Mouse (Mus musculus) erythroblast, embryonic 14.5 days (primary cell): ENCODE data around the gene Ackr3. TPM values are rescaled to one million over a fixed set of nuclear protein-coding genes. Genes with fewer than 3 reads are reported as not detected.
A peak's percentile ranks its signal among the peaks of the same experiment; 100 is the strongest.

Source experiments
- H3K27me3 ChIP-seq: 2 replicates; pipeline ENCODE4 v1.6.1; 2012; ENCODE audit warnings: inconsistent platforms; ENCODE audit not compliant: control insufficient read depth
- H3K36me3 ChIP-seq: 2 replicates; pipeline ENCODE4 v1.6.1; 2012; ENCODE audit warnings: mild to moderate bottlenecking, inconsistent platforms; ENCODE audit not compliant: control insufficient read depth
- H3K4me1 ChIP-seq: 2 replicates; pipeline ENCODE4 v1.6.1; 2012; ENCODE audit warnings: inconsistent platforms; ENCODE audit not compliant: control insufficient read depth
- H3K4me3 ChIP-seq: replicated peaks from 2 replicates; pipeline ENCODE3; 2012; ENCODE audit warnings: moderate library complexity, mild to moderate bottlenecking, inconsistent platforms
- H3K9me3 ChIP-seq: 2 replicates; pipeline ENCODE4 v1.6.1; 2012; ENCODE audit warnings: low read length, inconsistent platforms, mixed read lengths; ENCODE audit not compliant: control insufficient read depth
- GATA1 ChIP-seq: IDR thresholded peaks from 2 replicates; pipeline ENCODE4 v1.6.1; 2012; ENCODE audit warnings: low read length, inconsistent platforms, mixed read lengths
- TAL1 ChIP-seq: IDR thresholded peaks from 3 replicates; pipeline ENCODE4 v1.6.1; 2012; ENCODE audit warnings: low read length, inconsistent platforms, mixed read lengths
- polyA plus RNA-seq: library from polyadenylated mRNA; stranded (reverse); fragments of >175 nt; gene quantifications from 2 replicates; pipeline ENCODE4 v1.2.3, GENCODE M21; 2012

The Ackr3 gene
- polyA plus RNA-seq, 1 experiment = not detected

GRCm38 (mm10) chr1:90231591-90232490 is 28.1 kb downstream of the Ackr3 start:
- H3K4me3 ChIP-seq = no peak overlapping the region
- H3K36me3 ChIP-seq = no peaks in the 10 kb centered on the region
- no peak for TF ChIP-seq GATA1
- no peak for TF ChIP-seq TAL1
- no peaks in the 10 kb centered on the region for H3K9me3 ChIP-seq
- peaks cover 4% of the 10 kb centered on the region for H3K4me1 ChIP-seq
- H3K27me3 ChIP-seq = peaks cover 12% of the 10 kb centered on the region

GRCm38 (mm10) chr1:90232491-90232885 is 28.7 kb downstream of the Ackr3 start:
- no peak for TF ChIP-seq TAL1
- no peak for TF ChIP-seq GATA1
- H3K9me3 ChIP-seq = peaks cover 1% of the 10 kb centered on the region
- no peaks in the 10 kb centered on the region for H3K36me3 ChIP-seq
- peaks cover 18% of the 10 kb centered on the region for H3K27me3 ChIP-seq
- H3K4me3 ChIP-seq = no peak overlapping the region
- peaks cover 4% of the 10 kb centered on the region for H3K4me1 ChIP-seq

GRCm38 (mm10) chr1:90234620-90235054 is 30.9 kb downstream of the Ackr3 start:
- TF ChIP-seq TAL1 = no peak
- Histone ChIP-seq H3K27me3 (peaks cover 33% of the 10 kb centered on the region), H3K4me1 (peaks cover 12% of the 10 kb centered on the region), H3K36me3 (no peaks in the 10 kb centered on the region), H3K9me3 (peaks cover 3% of the 10 kb centered on the region), H3K4me3 (no peak overlapping the region)

- TF ChIP-seq TAL1 (no peak), GATA1 (no peak)
- peaks cover 32% of the 10 kb centered on the region for H3K4me1 ChIP-seq
- peaks cover 29% of the 10 kb centered on the region for H3K27me3 ChIP-seq
- H3K9me3 ChIP-seq = peaks cover 3% of the 10 kb centered on the region
- no peak overlapping the region for H3K4me3 ChIP-seq
- no peaks in the 10 kb centered on the region for H3K36me3 ChIP-seq
Measured at GRCm38 (mm10) chr1:90236640-90237039, 32.9 kb downstream of the Ackr3 start.

- Histone ChIP-seq H3K36me3 (no peaks in the 10 kb centered on the region), H3K27me3 (peaks cover 29% of the 10 kb centered on the region), H3K4me3 (no peak overlapping the region), H3K4me1 (peaks cover 48% of the 10 kb centered on the region), H3K9me3 (peaks cover 3% of the 10 kb centered on the region)
- TF ChIP-seq TAL1 (no peak), GATA1 (no peak)
Measured at GRCm38 (mm10) chr1:90238095-90238888, 34.5 kb downstream of the Ackr3 start.

GRCm38 (mm10) chr1:90239336-90240225 is 35.8 kb downstream of the Ackr3 start:
- Histone ChIP-seq H3K4me3 (no peak overlapping the region), H3K36me3 (no peaks in the 10 kb centered on the region), H3K27me3 (peaks cover 34% of the 10 kb centered on the region), H3K9me3 (peaks cover 3% of the 10 kb centered on the region), H3K4me1 (peaks cover 59% of the 10 kb centered on the region)
- TF ChIP-seq GATA1 (no peak), TAL1 (no peak)

GRCm38 (mm10) chr1:90240287-90240686 is 36.5 kb downstream of the Ackr3 start:
- H3K4me1 ChIP-seq = peaks cover 64% of the 10 kb centered on the region
- H3K27me3 ChIP-seq = peaks cover 34% of the 10 kb centered on the region
- peak; percentile 39; the same call in 1 of the 3 replicates for TF ChIP-seq TAL1
- TF ChIP-seq GATA1 = peak; percentile 53
- H3K4me3 ChIP-seq = no peak overlapping the region
- no peaks in the 10 kb centered on the region for H3K36me3 ChIP-seq
- peaks cover 3% of the 10 kb centered on the region for H3K9me3 ChIP-seq

GRCm38 (mm10) chr1:90242444-90242989 is 38.7 kb downstream of the Ackr3 start:
- no peak for TF ChIP-seq GATA1
- TF ChIP-seq TAL1 = no peak
- Histone ChIP-seq H3K36me3 (no peaks in the 10 kb centered on the region; the same call in 1 of the 2 replicates), H3K9me3 (peaks cover 2% of the 10 kb centered on the region), H3K27me3 (peaks cover 26% of the 10 kb centered on the region), H3K4me1 (peaks cover 87% of the 10 kb centered on the region), H3K4me3 (no peak overlapping the region)
